Mouse (Mus musculus) c-Kit-positive CD71-positive TER-119-positive erythroid progenitor cells, embryonic 14.5 days (primary cell): Measurements from ENCODE around the gene Gm37240.

Experiments
- DNase-seq: peaks from one replicate; pipeline ENCODE4 v3.0.0-alpha.2; 2013; ENCODE audit warnings: low spot score

The Gm37240 gene

GRCm38 (mm10) chr3:85184916-85185315 lies 702.4 kb downstream of the Gm37240 start:
- no peak for DNase-seq

DNA sequence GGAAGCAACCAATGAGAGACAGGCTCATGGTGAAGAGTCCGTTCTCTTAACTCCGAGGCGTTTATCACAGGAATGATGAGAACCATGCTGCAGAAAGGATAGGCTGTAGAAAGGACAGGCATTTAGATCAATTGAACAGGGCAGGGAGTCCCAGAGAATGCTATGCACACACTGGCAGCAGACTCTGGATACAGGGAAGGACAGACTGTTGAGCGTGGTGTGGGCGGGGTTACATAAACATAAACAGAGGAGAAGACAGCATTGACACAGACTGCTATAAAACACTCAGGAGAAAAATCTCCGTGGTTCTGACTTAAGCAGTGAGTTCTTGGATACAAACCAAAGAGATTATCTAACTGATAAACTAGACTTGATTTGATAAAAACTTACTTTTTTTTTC lies 703.2 kb downstream of the Gm37240 start:
- DNase-seq = no peak

DNA sequence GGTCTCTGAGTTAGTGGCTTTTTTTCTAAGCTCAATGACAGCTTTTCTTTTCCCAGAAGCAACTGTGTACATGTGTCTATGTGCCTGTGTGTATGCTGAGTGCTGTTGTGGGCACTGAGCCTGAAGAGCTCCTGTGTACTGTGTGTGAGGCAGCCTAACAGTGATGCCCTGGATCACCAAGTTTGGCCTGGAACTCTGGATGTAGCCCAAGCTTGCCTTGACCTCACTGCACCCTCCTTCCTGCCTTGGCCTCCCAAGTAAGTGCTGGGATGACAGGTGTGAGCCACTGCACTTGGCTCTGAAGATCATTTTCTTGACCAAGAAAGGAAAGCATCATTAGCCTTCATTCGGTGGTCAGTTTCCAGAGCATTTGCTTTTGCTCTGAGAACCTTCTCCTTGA lies 710.6 kb downstream of the Gm37240 start:
- DNase-seq = no peak

DNA sequence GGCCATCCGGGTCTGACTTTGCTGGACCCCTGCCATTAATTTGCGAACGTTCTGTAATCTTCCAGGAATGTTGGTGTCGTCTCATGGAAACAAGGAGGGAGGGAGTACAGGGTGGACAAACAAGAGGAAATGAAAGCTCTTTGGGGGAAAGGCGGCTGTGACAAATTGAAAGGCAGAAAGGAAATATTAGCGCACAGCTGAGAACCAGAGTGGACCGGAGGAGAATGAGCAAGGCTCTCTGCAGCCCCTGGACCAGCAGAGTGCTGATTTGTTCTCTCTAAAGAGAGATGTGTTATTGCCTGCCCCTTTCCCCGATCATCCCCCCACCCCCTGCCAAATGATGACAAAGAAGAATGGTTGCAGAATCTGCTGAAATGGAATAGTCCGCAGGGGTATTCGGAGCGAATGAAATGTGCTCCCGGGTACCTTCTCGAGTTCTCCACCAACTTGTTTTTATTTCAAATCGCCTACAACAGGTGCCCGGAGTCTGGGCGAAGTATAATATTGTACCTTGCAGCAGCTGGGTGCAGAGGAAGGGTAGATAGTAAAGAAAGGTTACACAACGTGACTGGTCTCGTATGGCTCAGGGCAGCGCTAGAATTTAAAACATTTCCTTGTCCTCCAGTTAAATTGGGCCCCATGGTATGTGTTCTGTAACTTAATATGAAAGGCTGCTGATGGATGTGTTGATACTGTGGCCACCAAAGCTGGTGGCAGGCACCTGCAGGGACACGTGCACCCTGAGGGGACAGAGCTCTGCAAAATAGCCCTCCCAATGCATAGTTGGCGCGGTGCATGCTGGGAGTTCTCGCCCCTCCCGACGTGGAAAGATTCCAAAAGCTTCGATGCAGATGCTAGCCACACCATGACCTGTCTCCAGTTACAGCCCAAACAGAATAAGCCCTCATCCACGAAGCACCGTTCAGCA lies 712.5 kb downstream of the Gm37240 start:
- no peak for DNase-seq

DNA sequence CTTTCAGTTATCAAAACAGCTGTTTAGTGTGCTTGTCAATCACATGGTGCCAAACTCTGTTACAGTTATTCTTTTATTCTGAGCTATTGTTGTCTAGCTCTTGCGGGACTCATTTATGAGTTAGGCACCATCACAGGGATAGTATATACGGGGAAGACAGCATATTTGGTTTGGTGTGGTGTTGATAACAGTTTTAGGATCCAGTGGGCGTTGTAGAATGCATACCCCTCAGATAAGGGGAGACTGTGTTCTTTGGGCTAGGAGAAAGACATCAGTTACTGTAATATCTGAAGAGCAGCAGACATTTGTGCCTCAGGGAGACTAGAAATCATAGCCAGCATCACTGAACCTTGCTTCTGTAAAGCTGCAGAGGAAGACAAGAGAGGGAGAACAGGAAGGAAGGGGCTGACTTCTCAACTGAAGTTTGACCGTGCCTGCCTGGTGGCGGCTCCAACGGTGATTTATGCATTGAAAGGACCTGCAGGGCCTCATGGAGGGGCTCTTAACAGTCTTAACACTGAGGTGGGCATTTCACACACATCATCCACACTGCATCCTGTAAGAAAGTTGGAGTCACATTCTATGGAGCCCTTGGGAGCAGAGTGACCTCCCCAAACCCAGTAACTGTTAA lies 713.8 kb downstream of the Gm37240 start:
- DNase-seq = no peak

DNA sequence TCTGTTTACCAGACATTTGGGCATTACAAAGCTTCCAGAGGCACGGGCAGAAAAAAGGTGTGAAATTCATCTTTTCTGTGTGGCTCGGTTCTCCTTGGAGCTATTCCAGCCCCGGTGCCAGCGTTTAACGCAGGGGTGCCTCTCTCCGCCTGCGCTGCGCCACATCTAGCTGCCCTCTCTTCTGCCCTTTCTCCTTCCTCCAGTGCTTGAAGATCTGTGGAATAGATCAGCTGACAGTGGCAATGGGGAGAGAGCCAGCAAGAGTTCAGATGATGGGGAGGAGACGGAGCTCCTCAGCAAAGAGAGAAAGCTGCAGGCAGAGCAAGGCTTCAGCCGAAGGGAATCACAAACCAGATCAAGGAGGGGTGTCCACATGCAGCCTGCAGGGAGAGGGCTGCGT lies 714.8 kb downstream of the Gm37240 start:
- no peak for DNase-seq

DNA sequence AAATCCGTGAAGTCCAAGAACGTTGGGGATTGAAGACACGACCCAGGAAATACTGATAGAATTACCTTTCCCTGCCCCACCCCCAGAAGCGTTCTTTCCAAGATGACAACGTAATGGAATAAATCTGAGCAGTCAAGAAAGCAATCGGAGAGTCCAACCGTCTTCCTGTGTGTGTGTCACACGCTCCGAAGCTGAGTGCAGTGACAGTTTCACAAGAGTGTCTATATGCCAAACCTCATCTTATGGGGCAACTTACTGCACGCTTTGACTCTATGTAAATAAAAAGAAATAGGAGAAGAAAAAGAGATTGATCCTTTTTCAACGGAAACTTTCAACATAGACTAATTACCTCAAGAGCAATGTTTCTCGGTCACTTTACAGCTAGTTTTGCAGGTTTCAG lies 715.2 kb downstream of the Gm37240 start:
- DNase-seq = no peak

DNA sequence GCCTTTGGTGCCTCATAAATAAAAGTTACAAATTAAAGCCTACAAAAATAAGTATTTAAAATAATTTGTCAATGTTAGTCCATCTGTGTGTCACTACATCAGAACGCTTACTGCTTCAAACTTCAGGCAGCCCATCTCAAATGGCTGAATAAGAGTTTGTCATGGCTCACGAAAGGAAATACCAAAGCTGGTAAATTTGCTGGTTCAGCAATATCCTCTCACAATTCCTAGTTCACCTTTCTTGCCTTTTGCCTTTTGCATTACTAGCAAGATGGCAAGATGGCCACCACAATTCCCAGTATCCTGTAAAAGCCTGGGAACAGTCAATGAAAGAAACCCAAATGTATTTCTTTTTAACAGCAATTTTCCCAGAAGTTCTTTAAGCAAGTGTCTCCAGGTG lies 718.5 kb downstream of the Gm37240 start:
- no peak for DNase-seq

- no peak for DNase-seq
These were observed 722.4 kb downstream of the Gm37240 start for GRCm38 (mm10) chr3:85164931-85165330.

DNA sequence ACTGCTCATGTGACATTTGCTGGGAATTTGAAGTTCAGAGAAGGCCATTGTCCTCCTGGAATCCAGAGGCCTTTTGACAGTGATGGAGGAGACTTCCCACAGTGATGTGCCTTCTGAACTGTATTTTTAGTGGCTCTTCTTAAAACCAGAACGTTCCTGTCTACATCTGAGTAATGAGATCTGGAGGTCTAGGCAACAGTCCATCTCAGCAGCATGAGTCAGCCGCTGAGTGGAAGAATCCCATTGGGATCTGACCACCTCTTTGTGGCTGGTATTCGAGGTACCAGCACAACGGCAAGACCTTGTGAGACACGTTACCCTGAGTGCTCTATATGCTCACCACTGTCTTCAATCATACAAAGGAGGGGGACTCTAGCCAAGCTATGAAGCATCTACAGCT lies 723.9 kb downstream of the Gm37240 start:
- DNase-seq = no peak

DNA sequence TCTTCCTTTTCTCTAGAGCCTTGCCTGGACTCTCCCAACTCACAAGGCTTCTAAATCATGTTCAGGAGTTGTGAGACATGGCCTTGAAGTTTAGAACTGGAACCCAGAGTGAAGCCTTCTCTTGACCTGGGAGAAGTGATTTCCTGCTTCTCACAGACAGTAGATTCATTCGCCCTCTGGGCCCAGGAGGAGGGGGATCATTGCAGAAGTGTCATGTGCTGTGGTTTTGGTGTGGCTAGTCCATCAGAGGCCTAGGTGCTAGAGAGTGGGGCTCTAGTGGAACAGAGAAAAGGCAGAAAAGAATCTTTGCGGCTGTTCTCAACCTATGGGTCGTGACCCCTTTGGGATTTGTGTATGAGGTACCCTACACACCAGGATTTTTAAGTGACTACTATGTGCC lies 724.9 kb downstream of the Gm37240 start:
- no peak for DNase-seq

- no peak for DNase-seq
These were observed 726.5 kb downstream of the Gm37240 start for GRCm38 (mm10) chr3:85160816-85161215.

DNA sequence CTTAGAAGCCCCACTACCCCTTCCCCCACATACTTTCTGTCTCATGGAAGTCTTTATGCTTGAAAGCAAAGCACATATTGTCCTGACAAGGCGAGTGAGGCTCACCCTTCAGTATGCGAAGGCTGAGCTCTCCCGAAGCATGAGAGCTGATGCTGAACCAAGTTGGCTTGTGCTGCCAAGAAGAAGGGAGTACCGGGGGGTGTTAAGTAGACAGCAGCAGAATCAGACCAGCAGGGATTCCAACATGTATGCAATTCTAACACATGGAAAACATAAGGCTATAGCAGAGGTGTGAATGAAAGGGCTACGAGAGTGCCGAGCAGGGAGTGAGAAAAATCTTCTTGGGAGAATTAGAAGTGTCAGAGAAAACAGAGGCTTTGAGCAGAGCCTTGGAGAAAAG lies 727.7 kb downstream of the Gm37240 start:
- no peak for DNase-seq

DNA sequence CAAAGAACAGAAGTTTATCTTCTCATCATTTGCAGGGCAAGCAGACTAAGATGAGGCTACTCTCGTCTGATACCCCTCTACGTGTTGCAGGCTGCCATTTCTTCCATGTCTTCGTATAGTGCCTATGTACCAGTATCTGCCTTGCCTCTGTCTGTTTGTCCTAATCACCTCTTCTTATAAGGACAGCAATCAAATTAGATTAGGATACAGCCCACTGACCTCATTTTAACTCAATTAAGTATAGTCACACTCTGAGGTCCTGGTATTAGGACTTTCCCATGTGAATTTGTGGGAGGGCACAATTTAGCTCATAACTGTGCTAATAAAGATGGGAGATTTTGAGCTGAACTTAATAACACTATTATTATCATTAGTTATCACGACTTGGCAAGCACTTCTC lies 738.5 kb downstream of the Gm37240 start:
- DNase-seq = no peak

- no peak for DNase-seq
These were observed 739.2 kb downstream of the Gm37240 start for GRCm38 (mm10) chr3:85148038-85148550.

DNA sequence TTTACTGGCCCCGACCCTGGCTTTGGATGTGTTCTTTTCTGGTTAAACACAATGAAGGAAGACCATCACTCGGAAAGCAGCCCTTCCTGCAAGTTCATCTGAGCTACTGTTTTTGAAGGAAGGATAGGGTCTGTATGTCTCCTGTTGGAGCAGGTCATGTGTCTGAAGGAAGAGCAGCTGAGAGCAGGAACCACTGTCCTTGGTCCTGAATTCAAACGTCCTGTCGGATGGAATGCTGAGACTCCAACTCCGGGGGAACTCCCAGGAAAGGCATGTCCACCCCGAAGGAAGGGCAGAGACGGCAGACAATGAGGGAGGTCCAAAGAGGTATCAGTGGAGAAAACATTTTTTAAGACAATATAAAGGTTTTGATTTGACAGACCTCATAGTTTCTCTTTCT lies 741.8 kb downstream of the Gm37240 start:
- DNase-seq = no peak

- DNase-seq = no peak
These were observed 742.2 kb downstream of the Gm37240 start for GRCm38 (mm10) chr3:85145076-85145475.

- DNase-seq = no peak
These were observed 742.9 kb downstream of the Gm37240 start for GRCm38 (mm10) chr3:85144425-85144824.

DNA sequence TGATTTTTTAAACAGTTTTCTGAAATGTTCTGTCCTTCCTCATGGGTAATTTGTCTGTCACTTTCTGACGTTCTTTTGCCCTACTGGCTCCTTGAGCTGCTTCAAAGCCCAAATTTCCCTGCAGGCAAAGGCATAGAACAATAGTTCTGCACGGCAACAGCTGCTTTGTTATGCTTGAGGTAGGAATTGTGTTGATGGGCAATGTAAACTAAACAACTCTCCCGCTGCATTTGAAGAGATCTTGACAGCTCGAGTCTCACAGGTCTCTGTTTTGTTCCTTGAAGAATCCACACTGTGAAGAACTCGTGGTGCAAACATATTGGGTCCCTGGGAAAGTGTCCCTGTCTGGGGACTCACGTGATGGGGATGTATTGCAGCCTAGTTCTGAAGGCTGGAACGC lies 746.8 kb downstream of the Gm37240 start:
- DNase-seq = no peak

DNA sequence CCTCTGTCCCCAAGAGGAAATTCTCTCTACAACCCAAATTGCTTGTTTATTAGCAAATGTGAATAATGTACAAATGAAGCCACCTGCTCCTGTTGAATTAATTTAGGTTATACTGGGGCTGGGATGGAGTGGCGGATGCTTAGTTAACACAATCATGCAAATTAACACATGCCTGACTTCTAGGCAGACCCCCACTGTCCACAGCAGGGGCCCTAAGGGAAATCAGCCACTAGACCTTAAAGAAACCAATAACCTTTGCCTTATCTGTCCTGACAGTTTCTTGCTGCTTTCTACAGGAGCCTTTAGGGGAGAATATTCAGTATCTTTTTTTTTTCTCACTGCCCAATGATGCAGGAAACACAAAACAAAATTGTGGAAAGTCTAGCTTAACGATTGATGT lies 748.9 kb downstream of the Gm37240 start:
- no peak for DNase-seq

DNA sequence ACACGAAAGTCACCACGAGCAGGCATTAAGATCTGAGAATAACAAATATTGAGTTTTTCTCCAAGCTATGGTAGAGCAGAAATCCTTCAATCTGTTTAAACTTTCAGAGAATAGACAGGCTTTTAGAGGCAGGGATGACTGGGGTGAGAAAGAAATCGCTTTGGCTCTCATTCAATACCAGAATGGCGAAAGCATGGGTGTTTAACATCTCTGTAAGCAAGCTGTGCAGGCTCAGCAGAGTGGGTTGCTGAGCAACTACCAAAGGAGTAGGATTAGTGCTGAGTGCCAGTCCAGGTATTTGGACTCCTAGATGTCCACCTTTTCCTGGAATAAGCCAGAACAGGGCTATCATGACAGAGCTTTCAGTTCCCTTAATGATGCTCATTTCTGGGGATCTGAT lies 753.8 kb downstream of the Gm37240 start:
- no peak for DNase-seq

DNA sequence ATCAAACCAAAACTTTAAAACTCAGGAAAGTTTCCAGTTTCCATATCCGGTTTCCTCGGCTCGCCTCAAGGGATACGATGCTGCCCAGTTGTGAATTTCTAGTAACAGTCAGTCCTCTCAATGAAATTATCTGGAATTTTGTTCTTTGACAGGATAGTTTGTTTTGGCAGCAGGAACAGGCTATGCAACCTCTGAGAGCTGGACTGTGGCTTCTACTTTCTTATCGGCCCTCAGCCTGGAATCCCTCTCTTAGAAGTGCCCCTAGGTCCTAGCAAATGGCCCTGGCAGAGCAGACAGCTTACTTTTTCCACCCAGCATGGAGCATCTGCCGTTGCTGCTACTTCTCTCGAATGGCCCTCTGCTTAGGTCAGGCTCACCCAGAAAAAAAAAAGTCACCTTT lies 755.4 kb downstream of the Gm37240 start:
- DNase-seq = no peak

DNA sequence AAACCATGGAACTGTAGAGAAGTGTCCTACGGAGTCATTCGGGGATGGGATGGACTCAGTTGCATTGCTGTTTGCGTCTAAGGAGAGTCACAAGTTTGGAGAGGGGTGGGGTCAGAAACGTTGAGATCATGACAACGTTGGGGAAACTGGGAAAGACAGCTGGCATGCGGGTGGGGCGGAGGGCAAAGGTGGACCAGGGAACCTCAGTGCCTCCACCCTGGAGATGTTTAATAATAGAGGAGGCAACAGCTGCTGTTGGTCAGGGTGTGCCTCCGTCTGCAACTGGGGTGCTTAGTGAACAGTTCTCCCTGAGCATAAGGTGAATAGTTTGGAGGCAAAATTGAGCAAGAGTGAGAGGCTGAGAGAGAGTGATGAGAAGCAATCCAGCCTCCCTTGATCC lies 758.8 kb downstream of the Gm37240 start:
- no peak for DNase-seq
